Mouse (Mus musculus) adrenal gland, postnatal 10 days (tissue): Measurements from ENCODE around the gene Tmem126b. TPM values are rescaled to one million over a fixed set of nuclear protein-coding genes. Genes with fewer than 3 reads are reported as not detected.
A peak's percentile ranks its signal among the peaks of the same experiment; 100 is the strongest.

Experiments used
- DNase-seq: peaks from one replicate; pipeline ENCODE4 v3.0.0; 2021; ENCODE audit warnings: mixed read lengths
- long read RNA-seq, 2 experiments: library from polyadenylated mRNA; stranded (forward); transcript quantifications; one replicate each; pipeline ENCODE4 v2.0.0; 2021
- total RNA-seq, 2 experiments: library from RNA; stranded (reverse); gene quantifications; 2 replicates each; pipeline ENCODE4 v1.2.3; 2021

Gene Tmem126b
- 10 to 100 TPM; 15.9 to 22.6 TPM for total RNA-seq
- long read RNA-seq, experiment 1, transcript Tmem126b-201 (5 exons, 2,259 nt) = major isoform, 33 of 39 reads
- long read RNA-seq, experiment 1, partial matches to known transcripts = 1 of 39 reads
- long read RNA-seq, experiment 1, other reads (novel, unspliced or antisense) = 5 of 39 reads
- long read RNA-seq, experiment 2, transcript Tmem126b-201 (5 exons, 2,259 nt) = major isoform, 35 of 39 reads
- long read RNA-seq, experiment 2, partial matches to known transcripts = 0 of 39 reads
- long read RNA-seq, experiment 2, other reads (novel, unspliced or antisense) = 4 of 39 reads

DNA sequence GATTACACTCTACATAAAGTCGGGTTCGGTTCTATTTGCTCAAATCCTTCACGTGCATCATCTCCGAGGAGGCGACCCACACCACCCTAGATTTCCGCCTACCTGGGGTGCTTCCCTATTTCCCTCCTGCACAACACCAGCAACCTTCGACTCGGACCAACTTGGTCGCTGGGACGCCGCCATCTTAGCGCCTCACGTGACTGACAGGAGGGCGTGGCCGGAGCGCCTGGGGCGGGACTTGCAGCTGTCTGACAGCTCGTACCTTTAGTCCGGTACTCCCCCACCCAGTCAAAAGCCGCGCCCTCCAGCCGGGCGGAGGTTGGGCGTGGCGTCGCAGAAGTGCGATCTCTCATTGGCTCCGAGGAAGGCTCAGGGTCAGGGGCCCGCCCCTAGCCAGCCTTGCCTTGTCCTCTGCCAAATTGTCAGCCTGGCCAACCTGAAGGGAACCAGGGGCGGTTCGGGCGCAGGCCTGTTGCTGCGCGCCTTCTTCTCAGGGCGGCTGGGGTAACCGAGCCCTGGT, at the start of gene Tmem126b:
Tmem126b (minus strand) TSS at position 209 of the 520 bp plus-strand sequence.
- peak; percentile 99 for DNase-seq

DNA sequence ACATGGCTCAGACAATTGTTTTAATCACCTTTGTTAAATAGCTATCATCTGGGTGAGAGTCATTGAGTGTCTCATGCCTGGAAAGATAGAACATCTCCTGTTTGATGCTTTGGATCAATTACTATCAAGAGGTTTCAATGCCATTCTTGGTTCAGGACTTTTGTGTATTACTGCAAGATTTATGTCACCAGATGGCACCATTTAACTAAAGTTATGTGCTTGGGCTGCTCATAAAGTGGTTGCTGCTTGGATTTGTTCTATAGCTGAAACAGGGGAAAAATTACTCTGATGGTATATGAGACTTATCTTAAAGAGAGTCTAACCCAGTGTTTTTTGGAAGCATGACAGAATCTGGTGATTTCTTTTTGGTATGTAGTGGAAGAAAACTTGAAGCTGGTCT, 36.5 kb upstream of the Tmem126b start:
- no peak for DNase-seq

- DNase-seq = no peak
These were observed 32.3 kb upstream of the Tmem126b start for GRCm38 (mm10) chr7:90508124-90508523.

DNA sequence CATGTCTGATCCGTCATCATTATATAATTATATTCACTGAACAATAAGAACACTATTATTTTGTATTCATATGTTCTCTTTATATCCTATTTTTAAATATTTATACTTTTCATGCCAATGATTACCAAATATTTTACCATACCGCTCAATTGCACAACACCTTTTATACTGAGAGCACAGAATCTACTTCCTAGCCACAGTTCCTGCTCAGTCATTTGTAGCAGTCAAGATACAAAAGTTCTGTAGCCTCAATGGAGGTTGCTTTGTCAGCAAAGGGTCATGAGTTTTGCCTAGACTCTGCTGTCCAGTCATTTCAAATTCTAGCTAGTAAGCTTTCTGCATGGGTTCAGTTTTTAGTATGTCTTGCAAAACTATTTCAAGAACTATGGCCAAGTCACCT, 6.8 kb upstream of the Tmem126b start:
- no peak for DNase-seq

DNA sequence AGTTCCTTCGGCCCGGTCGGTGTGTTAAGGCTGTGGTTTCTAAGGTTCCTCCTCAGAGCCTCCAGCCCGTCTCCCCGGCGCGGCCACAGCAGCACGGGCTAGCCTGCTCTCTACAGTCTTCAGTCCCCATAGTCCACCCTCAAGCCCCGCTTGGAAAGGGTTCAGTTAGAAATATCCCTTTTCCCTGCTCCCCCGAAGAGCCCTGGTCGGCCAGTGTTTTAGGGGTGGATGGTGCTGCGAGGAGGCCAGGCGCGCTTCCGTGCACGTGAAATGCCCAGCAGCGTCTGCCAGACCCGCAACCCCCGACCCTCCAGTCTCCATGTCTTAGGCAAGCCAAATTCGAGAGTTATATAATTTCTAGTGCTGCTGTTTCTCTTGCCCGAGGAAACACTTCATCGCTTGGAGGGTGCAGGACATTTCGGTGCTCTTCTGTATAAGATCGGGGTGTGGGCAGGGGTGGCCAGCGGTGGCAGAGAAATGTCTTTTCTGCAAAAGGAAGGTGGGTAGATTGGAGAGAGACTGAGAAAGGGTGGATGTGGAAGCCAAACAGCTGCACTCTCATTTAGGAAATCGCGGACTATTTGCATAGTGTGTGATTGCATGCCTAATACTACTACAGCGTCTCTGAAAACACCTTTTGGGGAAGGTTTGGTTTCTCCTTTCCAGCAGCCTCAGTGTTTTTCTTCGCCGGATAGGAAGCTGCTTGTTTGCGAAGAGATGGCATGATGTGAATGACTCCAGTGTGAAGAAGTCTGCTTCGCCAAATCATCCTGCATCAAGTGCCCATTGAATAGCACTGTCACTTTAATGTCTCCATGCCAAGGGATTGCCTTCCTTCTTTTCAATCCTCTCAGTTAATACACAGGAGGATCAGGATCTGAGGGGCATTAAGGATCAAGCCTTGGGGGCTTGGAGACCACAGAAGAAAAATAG, 778 bp upstream of the Tmem126b start, which contains the start of gene Dlg2:
Dlg2 (plus strand) TSS at position 360 of the 933 bp plus-strand sequence.
- no peak for DNase-seq

DNA sequence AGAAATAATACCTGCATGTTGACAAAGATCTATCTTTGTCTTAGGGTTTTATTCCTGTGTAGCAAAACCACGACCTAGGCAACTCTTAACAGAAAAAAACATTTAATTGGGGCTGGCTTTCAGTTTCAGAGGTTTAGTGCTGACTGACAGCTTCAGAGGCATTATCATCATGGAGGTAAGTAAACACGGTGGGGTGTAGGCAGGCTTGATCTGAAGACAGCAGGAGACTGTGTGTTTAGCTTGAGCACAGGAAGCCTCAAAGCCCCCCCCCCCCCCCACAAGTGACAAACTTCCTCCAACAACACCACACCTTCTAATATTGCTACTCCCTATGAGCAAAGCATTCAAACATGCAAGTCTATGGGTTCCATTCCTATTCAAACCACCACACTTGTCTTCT, 2.3 kb downstream of the Tmem126b start:
- DNase-seq = no peak

- no peak for DNase-seq
These were observed 14.4 kb downstream of the Tmem126b start for GRCm38 (mm10) chr7:90461441-90461840.

GRCm38 (mm10) chr7:90460930-90461329, 14.9 kb downstream of the Tmem126b start:
- DNase-seq = peak; percentile 41

DNA sequence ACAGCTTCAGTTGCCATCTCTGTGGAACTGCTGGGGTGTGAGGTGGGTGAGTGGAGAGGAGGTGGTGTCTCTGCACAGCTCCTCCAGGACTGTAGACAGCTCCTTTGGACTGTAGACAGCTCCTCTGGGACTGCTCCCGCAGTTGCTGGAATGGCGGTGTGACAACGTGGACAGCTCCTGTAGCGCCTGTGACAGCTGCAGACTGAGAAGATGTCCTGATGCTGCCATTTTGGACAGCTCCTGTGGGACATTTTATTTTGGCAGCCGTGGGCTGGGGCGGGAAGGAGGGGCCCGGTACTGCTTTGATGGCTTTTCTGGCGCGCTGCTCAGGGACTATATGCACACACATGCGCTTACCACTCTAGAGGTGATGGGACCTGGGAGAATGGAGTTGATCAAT, 15.5 kb downstream of the Tmem126b start:
- DNase-seq = no peak

DNA sequence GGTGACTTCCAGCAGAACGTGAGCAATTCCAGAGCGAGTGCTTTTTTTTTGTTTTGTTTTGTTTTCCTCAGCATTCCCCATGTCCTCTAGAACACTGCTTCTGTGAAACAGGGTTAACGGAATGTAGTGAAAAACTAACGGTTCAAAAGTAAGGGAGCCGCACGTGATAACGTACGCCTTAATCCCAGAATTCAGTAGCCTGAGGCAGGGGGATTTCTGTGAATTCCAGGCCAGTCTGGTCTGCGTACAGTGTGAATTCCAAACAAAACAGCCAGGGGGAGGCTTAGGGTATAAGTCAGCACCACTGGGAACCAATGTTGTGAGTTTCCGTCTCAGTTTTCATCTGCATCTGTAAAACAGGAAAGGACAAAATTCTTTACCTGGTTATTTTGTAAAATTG, 18.3 kb downstream of the Tmem126b start:
- peak; percentile 34 for DNase-seq

DNA sequence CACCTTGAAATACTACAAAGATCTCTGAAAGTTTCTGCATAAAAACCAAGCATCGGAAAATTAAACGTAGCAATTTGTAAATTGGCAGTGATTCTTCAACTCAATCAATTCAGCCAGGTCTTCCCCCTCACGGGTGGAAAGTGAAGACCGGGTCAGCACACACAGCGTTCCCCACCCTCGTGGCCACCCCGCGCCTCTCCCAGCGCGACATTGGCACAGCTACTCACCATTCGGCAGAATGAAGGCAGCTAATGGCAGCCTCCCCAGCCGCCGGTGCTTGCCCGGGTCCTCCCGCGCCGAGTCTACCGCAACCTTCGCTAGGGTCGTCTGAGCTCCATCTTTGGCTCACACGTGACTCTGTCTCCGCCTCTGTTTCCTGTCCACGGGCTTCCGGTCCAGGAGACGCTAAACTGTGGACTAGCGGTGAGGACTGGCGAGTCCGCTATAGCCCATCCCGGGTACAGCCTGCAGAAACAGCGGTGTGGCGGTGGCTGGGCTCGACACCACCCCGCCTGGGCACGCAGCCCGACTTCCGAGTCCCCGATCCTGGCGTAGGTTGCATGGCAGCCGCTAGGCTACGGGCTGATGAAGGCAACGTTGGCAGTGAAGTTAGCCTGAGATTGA, 18.8 kb downstream of the Tmem126b start, which contains the start of gene Tmem126a:
Tmem126a (minus strand) TSS at position 385 of the 624 bp plus-strand sequence.
- DNase-seq = peak; percentile 91

DNA sequence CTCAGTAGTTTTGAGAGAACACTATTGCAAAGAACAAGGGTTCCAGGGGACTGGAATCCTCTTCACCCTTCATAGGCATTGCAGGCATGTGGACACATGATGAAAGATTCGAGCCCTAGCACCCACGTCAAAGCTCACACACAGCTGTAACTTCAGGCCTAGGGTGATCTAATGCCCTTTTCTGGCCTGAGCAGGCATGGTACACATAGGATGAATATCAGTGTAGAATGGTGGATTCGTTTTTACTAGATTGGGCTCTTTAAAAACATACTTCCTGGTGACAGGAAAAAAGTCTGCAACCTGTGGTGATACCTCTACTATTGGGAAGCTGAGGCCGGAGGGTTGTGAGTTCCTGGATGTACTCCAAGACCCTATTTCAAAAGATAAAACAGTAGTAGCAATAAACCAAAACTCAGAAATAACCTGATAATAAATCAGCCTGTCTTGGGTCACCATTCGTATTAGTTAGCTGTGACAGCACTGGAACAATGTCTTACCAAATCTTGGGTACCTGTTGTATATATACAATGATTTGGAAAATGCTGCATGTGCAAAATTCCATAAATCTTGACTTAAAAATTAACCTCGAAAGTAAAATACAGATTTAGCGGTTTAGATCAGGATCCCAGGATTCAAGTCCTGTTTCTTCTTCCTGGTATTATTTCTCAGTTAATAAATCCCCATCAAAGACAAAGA, 19.5 kb downstream of the Tmem126b start:
- no peak for DNase-seq

GRCm38 (mm10) chr7:90444206-90444605, 31.6 kb downstream of the Tmem126b start:
- peak; percentile 25 for DNase-seq

DNA sequence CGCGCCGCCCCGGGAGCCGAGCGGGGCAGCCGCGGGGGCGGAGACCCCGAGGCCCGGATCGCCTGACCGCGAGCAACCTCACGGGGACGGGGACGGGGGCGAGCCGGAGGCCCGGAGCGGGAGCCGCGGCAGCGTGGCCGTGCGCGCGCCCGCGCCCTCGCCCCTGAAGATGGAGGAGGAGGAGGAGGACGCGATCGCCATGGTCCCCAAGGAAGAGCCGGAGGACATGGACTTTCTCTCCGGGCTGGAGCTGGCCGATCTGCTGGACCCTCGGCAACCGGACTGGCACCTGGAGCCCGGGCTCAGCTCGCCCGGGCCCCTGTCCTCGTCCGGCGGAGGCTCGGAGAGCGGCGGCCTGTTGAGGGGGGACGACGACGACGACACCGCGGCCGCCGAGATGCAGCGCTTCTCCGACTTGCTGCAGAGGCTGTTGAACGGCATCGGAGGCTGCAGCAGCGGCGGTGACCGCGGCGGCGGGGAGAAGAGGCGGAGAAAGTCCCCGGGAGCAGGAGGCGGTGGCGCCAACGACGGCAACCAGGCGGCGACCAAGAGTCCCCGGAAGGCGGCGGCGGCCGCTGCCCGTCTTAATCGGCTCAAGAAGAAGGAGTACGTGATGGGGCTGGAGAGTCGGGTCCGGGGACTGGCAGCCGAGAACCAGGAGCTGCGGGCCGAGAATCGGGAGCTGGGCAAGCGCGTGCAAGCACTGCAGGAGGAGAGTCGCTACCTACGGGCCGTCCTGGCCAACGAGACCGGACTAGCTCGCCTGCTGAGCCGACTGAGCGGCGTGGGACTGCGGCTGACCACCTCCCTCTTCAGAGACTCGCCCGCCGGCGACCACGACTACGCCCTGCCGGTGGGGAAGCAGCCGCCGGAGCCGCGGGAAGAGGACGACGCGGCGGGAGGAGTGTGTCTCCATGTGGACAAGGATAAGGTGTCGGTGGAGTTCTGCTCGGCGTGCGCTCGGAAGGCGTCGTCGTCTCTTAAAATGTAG, 32.4 kb downstream of the Tmem126b start:
- DNase-seq = peak; percentile 82

- peak; percentile 96 for DNase-seq
These were observed 33.2 kb downstream of the Tmem126b start, which contains the start of gene Crebzf for GRCm38 (mm10) chr7:90442518-90443080. Crebzf (plus strand) TSS chr7:90442729.

DNA sequence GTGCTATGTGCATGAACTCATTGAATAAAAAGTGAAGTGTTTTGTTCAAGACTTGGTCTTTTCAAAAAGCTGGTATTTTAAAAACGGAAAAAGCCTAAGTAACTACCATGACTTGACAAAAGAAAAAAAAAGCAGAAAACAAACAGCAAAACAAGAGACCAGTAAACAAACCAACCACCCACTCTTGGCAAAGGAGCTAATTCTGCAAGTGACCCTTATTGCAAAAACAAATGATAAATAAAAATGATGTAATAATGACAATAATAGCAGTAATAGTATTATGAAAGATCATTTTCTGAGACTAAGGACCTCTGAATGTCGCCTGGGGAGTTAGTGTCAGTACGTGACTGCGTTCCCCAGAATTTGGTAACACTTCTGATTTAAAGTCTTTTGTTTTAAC, 33.7 kb downstream of the Tmem126b start:
- DNase-seq = no peak

DNA sequence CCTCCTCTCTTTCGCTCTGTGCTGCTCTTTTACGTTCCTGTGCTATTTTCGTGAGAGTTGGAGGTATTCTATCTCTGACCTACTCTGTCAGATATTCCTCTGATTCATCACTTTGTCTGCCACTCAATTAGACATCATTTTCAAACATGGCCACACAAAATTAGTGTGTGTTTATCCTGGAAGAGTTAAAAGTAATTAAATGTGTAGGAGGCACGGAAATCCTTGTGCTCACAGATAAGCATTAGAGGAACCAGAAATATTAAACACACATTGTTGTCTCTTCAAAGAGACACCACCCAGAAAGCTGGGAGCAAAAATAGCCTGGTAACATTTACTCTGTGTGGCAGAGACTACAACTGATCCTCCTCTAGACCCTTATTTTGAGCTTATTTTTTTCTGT, 35.8 kb downstream of the Tmem126b start:
- DNase-seq = no peak

DNA sequence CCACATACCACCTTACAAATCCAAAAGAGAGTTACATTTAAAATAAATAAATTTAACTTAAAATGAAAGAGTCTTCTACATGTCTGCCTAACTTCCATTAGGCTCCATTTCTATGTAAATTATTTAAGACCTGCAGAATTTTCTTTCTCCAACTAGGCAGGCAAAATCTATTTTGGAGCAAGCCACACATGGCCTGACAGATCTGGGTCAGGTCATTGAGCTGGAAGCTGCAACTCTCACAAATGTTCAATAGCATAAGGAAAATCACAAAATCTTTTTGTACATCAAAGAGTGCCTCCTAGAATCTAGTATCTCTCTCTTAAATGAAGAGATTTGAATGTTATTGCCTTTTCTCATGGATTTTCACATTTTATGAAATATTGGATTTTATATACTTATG, 43.6 kb downstream of the Tmem126b start:
- no peak for DNase-seq

- no peak for DNase-seq
These were observed 48.8 kb downstream of the Tmem126b start for GRCm38 (mm10) chr7:90427006-90427405.
